Mouse (Mus musculus) lung, embryonic 16.5 days (tissue): ENCODE results near the gene Ddr2. TPM values are rescaled to one million over a fixed set of nuclear protein-coding genes. Genes with fewer than 3 reads are reported as not detected.

Experiments
- ATAC-seq: fragments of 200-750 bp; cut with Nextera tagmentation; 2 replicates; pipeline ENCODE4 v1.8.0; 2017; ENCODE audit warnings: low read depth, mild to moderate bottlenecking, moderate library complexity
- H3K27ac ChIP-seq: fragments of 300-500 bp; sonication (generic); 2 replicates; pipeline ENCODE4 v1.5.1; 2014; ENCODE audit warnings: mild to moderate bottlenecking, control low read depth, low read length
- H3K27me3 ChIP-seq: fragments of 300-500 bp; sonication (generic); 2 replicates; pipeline ENCODE4 v1.6.1; 2014; ENCODE audit warnings: low read depth, low read length, mixed read lengths; ENCODE audit not compliant: control insufficient read depth, insufficient read depth
- H3K36me3 ChIP-seq: fragments of 300-500 bp; sonication (generic); 2 replicates; pipeline ENCODE4 v1.6.1; 2014; ENCODE audit warnings: low read length; ENCODE audit not compliant: control insufficient read depth, insufficient read depth
- H3K4me1 ChIP-seq: fragments of 300-500 bp; sonication (generic); replicated peaks from 2 replicates; pipeline ENCODE4 v1.6.1; 2014; ENCODE audit warnings: low read length, mixed read lengths; ENCODE audit not compliant: control insufficient read depth, insufficient read depth
- H3K4me2 ChIP-seq: fragments of 300-500 bp; sonication (generic); 2 replicates; pipeline ENCODE4 v1.6.1; 2014; ENCODE audit warnings: low read depth, low read length, control low read depth
- H3K4me3 ChIP-seq: fragments of 300-500 bp; sonication (generic); 2 replicates; pipeline ENCODE4 v1.5.1; 2014; ENCODE audit warnings: mild to moderate bottlenecking, low read length, control low read depth
- H3K9ac ChIP-seq: fragments of 300-500 bp; sonication (generic); 2 replicates; pipeline ENCODE4 v1.6.1; 2014; ENCODE audit warnings: low read length, control low read depth
- H3K9me3 ChIP-seq: fragments of 300-500 bp; sonication (generic); 2 replicates; pipeline ENCODE4 v1.6.1; 2016; ENCODE audit warnings: low read length; ENCODE audit not compliant: control insufficient read depth
- WGBS: fragments of 180-500 bp; shearing (Covaris S2); extraction: QIAGEN DNeasy Blood & Tissue Kit; methylation state at CpG from one replicate; pipeline ENCODE4 v1.1.7; 2014; 5-methylcytosine and 5-hydroxymethylcytosine counted together
- polyA plus RNA-seq: library from polyadenylated mRNA; unstranded; fragments of >200 nt; fragmentation: Nextera tagmentation; extraction: Ambion mirVana; gene quantifications from 2 replicates; pipeline ENCODE4 v1.2.1, GENCODE M21; 2015

Gene Ddr2
- polyA plus RNA-seq, 1 experiment from 2014 or later: 45.0 TPM

DNA sequence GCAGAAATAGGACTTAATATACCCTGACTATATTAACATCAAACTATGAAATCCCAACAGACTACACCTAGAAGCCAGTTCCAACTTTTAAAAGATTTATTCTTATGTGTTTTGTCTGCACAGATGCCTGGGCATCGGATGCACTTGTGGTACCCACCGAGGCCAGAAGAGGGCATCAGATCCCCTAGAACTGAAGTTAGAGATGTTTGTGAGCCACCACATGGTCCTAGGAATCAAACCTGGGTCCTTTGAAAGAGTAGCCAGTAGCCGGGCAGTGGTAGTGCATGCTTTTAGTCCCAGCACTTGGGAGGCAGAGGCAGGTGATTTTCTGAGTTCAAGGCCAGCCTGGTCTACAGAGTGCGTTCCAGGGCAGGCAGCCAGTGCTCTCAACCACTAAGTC is 159.9 kb downstream of the Ddr2 start:
- Histone ChIP-seq H3K4me1 (no peaks in the 10 kb centered on the region; the same call in 1 of the 2 replicates), H3K9ac (no peak overlapping the region), H3K4me2 (no peak overlapping the region), H3K27me3 (no peaks in the 10 kb centered on the region), H3K27ac (no peak overlapping the region), H3K4me3 (no peak overlapping the region), H3K9me3 (no peaks in the 10 kb centered on the region), H3K36me3 (peaks cover 18% of the 10 kb centered on the region)
- ATAC-seq: no peak
- 85% methylated on average over 4 of the region's 4 CpGs for WGBS

DNA sequence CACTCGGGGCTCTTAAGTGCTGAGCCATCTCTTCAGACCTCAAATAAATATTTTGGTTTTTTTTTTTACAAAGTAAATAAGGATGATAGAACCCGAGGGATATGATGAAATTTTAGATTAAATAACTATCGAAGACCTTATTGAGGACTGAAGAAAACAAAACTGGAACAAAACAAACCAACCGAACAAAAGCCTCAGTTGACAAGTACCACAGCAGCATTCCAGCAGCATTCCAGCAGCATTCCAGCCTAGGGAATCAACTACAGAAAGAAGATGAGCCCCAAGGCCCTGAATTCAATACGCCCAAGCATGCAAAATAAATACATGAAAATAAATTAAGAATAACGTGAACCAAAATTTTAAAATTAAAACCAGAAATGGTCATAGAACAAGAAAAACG is 160.6 kb downstream of the Ddr2 start:
- Histone ChIP-seq H3K4me2 (no peak overlapping the region), H3K4me3 (no peak overlapping the region), H3K4me1 (no peaks in the 10 kb centered on the region; the same call in 1 of the 2 replicates), H3K27me3 (no peaks in the 10 kb centered on the region), H3K36me3 (peaks cover 14% of the 10 kb centered on the region), H3K9ac (no peak overlapping the region), H3K9me3 (no peaks in the 10 kb centered on the region), H3K27ac (no peak overlapping the region)
- WGBS: 43% methylated on average over 7 of the region's 7 CpGs
- no peak for ATAC-seq

DNA sequence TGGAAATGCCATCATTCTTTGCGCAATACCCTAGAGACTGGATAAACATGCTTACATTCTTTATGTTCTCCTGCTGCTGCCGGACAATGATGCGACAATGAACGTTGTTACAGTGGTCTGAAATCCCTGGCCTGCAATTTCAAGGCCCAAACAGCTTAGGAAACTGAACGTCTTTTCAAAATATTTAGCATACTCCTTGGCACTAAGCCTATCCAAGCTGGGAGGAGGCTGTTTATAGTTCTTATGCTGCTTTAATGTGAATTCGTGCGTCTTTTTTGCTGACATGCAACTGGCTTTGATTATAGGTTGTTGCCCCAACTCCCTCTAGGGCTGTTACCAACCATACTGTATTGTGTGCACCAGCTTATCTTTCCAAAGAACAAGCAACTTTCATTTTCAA is 161.7 kb downstream of the Ddr2 start:
- Histone ChIP-seq H3K4me3 (no peak overlapping the region), H3K27me3 (no peaks in the 10 kb centered on the region), H3K9ac (no peak overlapping the region), H3K4me2 (no peak overlapping the region), H3K27ac (no peak overlapping the region), H3K4me1 (no peaks in the 10 kb centered on the region; the same call in 1 of the 2 replicates), H3K9me3 (no peaks in the 10 kb centered on the region), H3K36me3 (peaks cover 9% of the 10 kb centered on the region; the same call in 1 of the 2 replicates)
- WGBS: 40% methylated on average over 7 of the region's 7 CpGs
- no peak for ATAC-seq

DNA sequence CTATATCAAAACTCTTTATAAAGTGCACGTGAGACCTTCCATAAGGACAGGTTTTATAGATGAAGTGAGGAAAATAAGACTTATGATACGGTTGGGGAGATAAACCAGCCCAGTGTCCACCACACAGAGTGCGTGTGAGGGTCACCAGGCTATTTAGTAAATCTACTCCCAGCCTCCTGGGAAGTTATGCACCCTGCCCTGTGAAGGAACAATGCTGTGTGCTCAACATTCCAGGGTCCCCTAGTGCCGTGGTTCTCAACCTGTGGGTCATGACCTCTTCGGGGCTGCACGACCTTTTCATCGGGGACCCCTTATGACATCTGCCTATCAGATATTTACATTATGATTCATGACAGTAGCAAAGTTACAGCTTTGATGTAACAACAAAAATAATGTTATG is 162.3 kb downstream of the Ddr2 start:
- Histone ChIP-seq H3K4me3 (no peak overlapping the region), H3K27ac (no peak overlapping the region), H3K4me1 (no peaks in the 10 kb centered on the region; the same call in 1 of the 2 replicates), H3K36me3 (peaks cover 5% of the 10 kb centered on the region; the same call in 1 of the 2 replicates), H3K9ac (no peak overlapping the region), H3K4me2 (no peak overlapping the region), H3K9me3 (no peaks in the 10 kb centered on the region), H3K27me3 (no peaks in the 10 kb centered on the region)
- no peak for ATAC-seq
- WGBS: 49% methylated on average over 7 of the region's 7 CpGs

DNA sequence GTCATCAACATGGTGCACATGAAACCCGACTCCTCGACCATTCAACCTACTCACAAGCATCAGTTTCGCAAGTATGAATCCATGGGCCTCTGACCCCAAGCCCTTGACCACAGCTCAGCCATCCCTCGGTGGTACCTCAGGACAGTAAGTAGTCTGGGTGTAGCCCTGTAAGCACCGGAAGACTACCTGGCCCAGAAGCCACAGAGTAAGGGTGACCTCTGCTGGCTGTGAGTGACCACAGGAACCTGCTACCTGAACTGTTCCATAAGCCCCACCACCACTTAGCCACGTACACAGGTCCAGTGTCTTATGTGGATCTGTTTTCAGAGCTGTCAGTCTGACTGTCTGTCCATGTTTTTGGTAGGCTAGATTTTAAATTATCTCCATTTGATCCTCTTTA is 162.9 kb downstream of the Ddr2 start:
- Histone ChIP-seq H3K27ac (no peak overlapping the region), H3K27me3 (no peaks in the 10 kb centered on the region), H3K4me3 (no peak overlapping the region), H3K36me3 (0 out of 2 replicates have a peak, but pooled peaks cover 5% of the 10 kb centered on the region), H3K4me1 (no peaks in the 10 kb centered on the region; the same call in 1 of the 2 replicates), H3K9ac (no peak overlapping the region), H3K4me2 (no peak overlapping the region), H3K9me3 (no peaks in the 10 kb centered on the region)
- WGBS: 73% methylated on average over 6 of the region's 6 CpGs
- no peak for ATAC-seq

DNA sequence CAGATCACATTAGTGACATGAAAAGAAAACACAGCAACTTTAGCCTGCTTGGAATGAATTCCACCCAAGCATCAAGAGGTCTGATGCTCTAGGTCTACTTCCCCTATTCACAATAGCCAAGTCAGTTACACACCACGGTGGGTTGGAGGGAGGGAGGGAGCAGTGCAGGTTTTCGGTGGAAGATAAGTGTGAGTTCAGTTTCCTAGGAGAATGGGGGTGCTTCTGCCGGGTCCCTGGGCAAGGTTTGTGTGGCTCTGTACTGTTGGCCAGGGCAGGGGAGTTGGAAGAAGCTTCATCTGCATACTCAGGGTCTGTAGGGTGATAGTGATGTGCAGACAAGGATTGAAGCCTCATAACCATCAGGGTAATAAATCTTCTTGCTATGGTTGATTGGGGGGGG is 164.6 kb downstream of the Ddr2 start:
- Histone ChIP-seq H3K4me3 (no peak overlapping the region), H3K4me1 (no peaks in the 10 kb centered on the region; the same call in 1 of the 2 replicates), H3K9ac (no peak overlapping the region), H3K36me3 (0 out of 2 replicates have a peak, but pooled peaks cover 3% of the 10 kb centered on the region), H3K4me2 (no peak overlapping the region), H3K27me3 (no peaks in the 10 kb centered on the region), H3K27ac (no peak overlapping the region), H3K9me3 (no peaks in the 10 kb centered on the region)
- WGBS: 70% methylated on average over 3 of the region's 3 CpGs
- no peak for ATAC-seq

DNA sequence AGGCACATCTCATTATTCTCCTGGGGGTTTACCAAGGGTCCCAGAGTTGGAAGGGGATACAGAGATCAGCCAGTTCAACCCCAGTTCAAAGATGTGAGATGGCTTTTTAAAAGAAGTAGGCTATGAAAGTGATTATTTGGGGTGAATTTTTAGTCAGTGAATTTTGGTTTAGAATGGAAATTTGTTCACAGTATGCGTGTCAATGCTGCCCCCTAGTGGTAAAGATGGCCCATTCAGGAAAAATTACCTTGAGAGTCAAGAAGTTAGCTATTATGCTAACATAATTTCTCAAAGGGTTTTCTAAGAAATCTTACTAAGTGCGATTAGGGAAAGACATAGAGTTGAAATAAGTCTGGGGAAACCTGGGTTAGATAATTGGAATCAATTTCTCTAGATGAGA is 171.2 kb downstream of the Ddr2 start:
- ATAC-seq: no peak
- H3K4me1 ChIP-seq: no peaks in the 10 kb centered on the region
- no peak overlapping the region for H3K4me2 ChIP-seq
- WGBS: 5% methylated on average over 2 of the region's 2 CpGs
- no peaks in the 10 kb centered on the region for H3K27me3 ChIP-seq
- H3K27ac ChIP-seq: no peak overlapping the region
- no peak overlapping the region for H3K4me3 ChIP-seq
- no peaks in the 10 kb centered on the region for H3K9me3 ChIP-seq
- no peak overlapping the region for H3K9ac ChIP-seq
- no peaks in the 10 kb centered on the region for H3K36me3 ChIP-seq

DNA sequence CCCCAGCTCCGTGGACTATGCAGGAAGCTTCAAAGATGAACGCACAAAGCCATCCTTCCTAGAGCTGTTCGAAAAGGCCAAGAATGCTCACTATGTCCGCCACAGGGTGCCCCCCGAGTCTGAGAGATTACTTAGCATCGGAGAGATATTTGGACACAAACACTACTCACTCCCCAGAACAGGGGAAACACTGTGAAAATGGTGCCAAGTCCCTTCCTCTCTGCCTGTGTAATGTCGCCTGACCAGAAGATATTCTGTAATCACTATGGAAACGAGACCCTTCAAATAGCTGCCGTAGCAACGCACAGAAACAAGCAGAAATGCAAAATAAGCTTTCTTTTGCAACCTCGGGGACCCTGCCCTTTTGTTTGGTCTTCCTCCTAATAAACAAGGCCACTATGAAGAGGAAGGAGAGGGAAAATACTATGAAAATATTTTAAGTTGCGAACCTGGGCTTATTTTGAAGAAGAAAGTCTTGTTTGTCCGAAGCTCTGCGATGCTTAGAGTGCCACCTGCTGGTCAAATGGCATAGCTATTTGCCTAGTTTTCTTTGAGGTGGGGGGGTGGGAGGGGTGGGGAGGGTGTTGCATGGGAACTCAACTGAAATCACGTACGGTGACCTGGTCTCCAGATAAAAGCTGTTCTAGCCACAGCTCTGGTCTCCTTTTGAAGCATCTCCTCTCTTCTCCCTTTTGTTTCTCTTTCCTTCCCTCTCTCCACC is 176.4 kb downstream of the Ddr2 start:
- H3K9ac ChIP-seq: no peak overlapping the region
- ATAC-seq: peak; percentile 34; the same call in 1 of the 2 replicates
- no peaks in the 10 kb centered on the region for H3K36me3 ChIP-seq
- peak overlapping the region; percentile 34 for H3K4me3 ChIP-seq
- H3K4me1 ChIP-seq: no peaks in the 10 kb centered on the region
- no peaks in the 10 kb centered on the region for H3K27me3 ChIP-seq
- WGBS: 31% methylated on average over 16 of the region's 16 CpGs
- no peaks in the 10 kb centered on the region for H3K9me3 ChIP-seq
- peak overlapping the region; percentile 42 for H3K4me2 ChIP-seq
- no peak overlapping the region for H3K27ac ChIP-seq

DNA sequence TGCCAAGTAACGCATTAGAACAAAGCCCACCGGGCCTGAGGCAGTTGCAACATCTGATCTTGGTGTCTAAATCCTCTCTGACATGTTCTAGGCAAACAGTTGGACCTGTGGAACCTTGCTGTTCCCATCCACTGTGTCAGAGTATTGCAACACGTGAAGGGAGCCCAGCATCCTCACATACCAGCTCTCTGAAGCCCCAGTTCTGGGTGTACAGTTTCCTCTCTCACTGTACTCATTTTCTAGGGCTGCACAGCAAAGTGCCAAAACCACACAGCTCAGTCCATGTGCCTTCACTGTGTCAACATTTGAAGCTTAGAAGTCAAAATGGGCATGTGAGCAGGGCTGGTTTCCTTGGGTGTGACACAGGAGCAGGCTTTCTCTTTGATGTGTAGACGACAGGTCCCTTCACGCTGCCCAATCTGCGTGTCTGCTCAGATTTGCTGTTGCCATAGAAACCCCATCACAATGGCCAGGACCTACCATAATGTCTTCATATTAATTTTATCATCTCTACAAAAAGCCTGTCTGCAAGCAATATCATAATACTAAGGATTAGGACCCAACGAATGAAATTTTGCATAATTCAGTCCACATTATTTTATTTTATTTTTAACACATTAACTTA is 178.3 kb downstream of the Ddr2 start:
- Histone ChIP-seq H3K9me3 (no peaks in the 10 kb centered on the region), H3K27me3 (no peaks in the 10 kb centered on the region), H3K9ac (no peak overlapping the region), H3K4me2 (no peak overlapping the region), H3K4me3 (no peak overlapping the region), H3K4me1 (peaks cover 2% of the 10 kb centered on the region; the same call in 1 of the 2 replicates), H3K27ac (no peak overlapping the region), H3K36me3 (no peaks in the 10 kb centered on the region)
- 66% methylated on average over 7 of the region's 7 CpGs for WGBS
- ATAC-seq: no peak
